Mouse (Mus musculus): ENCODE measurements around the gene Prickle1.

DNA sequence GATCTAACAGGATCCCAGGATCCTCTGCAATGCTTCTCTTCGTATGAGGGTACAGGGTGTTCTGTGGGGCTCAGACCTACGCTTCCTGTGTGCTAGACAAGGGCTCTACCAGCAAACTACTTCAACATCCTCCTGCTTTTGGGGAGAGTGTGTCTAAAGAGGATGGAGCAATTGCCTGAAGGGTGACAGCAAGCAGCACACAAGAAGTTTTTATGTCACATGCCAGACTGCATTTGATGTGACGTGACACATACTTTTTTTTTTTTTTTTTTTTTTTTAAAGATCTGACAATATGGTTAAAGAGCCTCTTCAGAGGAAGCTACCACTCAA is 65.0 kb downstream of the Prickle1 start:
- no peak for TF ChIP-seq POLR2A (IDR thresholded peaks at IDR 0.05; ENCODE audit: borderline replicate concordance, control insufficient read depth, low read depth, low read length)
- no peak for TF ChIP-seq CTCF (IDR thresholded peaks at IDR 0.05; ENCODE audit: control insufficient read depth, insufficient read depth, low read length)
